Mouse (Mus musculus) ovary, postnatal 36 days (tissue): ENCODE measurements around the gene Pou6f1.
"Not testable (repeated sequence)": the region's sequence is repeated elsewhere in the genome, so short reads cannot be mapped to it uniquely, and the experiment has no call there.

Experiments
- DNase-seq: peaks from one replicate; pipeline ENCODE4 v3.0.0; 2022; ENCODE audit warnings: low spot score, mixed read lengths

The Pou6f1 gene

DNA sequence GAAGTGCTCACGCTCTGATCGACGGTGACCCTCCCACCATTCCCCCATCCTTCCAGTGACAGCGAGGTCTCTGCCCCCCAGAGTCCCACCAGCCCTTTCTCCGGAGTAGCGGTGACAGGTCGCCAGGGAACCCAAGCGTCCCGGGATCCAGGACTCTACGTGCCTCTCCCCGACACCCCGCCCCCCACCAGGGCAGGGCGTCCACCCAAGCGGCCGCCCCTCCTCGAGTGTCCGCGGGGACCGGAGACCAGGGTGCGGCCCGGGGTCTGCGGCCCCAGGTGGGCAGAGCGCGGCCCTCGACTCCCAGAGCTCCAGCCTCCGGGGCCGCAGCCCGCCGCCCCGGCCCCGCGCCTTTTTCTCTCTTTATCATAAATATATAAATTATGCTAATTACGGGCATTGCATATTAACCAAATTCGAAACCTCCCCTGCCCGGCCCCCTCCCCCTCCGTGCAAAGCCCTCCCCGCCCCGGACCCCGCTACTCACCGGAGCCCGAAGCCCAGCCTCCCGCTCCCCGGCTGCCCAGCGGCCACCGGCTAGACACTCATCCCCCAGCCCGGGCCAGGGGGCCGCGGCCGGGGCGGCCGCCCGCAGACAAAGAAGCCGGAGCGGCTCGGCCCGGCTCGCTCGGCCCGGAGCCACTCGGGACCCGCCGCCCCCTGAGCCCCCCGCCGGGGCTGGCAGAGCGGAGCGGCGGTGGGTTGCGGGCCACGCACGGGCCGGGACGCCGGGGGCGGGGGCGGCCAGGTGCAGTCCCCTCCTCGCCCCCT, at the start of gene Pou6f1:
Gene Pou6f1, minus strand, starts transcription at position 709 of the 771 bp plus-strand sequence.
- peak; percentile 67 for DNase-seq

GRCm38 (mm10) chr15:100646161-100646560, 46.4 kb upstream of the Pou6f1 start:
- DNase-seq = no peak

DNA sequence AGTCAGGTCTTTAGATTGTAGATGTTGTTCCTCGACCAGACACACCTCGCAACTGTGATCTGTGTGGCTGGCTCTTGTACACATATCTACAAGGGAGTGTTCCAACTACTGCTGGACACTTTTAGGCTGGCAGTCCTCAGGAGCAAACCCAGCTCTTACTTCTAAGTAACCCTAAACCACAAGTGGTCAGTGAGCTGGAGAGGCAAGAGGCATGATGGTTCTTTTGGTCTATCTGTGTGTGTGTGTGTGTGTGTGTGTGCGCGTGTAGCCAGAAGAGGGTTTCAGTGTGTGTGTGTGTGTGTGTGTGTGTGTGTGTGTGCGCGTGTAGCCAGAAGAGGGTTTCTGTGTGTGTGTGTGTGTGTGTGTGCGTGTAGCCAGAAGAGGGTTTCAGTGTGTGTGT, 42.7 kb upstream of the Pou6f1 start:
- DNase-seq = no peak

- no peak for DNase-seq
Measured at GRCm38 (mm10) chr15:100641226-100641810, 41.5 kb upstream of the Pou6f1 start.

DNA sequence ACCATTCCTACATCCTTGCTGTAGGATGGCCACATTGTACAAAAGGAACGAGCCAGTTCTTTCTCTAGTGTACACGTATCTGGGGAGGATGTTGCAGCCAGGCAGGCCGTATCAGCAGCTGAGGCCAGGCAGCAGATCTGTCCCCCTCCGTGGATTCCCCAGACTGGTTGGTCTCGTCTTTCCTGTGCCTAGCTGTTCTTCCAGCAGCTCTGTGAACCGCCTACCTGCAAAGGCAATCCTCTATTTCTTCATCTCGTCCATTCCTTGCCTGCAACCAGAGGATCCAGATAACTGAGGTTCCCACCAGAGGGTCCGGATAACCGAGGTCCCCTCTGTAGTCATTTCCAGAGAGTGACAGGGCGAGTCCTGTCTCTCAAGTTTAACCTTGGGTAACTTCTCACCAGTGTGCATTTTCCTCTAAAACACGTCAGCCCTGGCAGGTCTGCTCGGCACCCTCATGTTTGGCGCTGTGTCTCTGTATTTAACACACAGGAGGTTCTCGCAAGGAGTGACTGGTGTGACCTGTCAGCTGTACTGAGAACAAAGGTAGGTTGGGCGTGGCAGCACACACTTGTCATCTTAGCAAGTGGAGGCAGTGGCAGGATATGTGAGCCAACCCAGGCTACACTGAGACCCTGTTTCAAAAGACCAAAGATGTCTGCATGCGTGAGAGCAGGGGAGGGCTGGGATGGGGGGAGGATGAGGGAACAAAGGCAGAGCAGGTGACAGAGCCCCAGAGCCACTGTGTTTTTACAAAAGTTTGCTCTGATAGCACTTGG, 40.4 kb upstream of the Pou6f1 start:
- DNase-seq = no peak

DNA sequence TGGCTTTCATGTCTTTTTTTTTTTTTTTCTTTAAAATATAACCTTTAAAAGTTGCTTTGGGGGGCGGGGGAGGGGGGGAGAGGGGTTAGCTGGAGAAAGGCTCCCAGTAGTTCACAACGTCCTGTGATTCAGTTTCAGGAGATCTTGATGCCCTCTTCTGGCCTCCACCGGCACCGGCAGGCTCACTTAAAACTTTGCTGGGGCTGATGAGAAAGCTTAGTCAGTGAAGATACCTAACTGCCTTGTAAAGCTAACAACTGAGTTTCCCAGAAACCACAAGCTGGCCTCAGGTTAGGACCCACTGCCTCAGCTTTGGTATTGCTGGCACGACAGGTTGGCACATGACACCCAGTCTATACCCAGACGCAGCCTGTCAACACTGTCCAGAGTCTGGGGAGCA, 37.9 kb upstream of the Pou6f1 start:
- no peak for DNase-seq

DNA sequence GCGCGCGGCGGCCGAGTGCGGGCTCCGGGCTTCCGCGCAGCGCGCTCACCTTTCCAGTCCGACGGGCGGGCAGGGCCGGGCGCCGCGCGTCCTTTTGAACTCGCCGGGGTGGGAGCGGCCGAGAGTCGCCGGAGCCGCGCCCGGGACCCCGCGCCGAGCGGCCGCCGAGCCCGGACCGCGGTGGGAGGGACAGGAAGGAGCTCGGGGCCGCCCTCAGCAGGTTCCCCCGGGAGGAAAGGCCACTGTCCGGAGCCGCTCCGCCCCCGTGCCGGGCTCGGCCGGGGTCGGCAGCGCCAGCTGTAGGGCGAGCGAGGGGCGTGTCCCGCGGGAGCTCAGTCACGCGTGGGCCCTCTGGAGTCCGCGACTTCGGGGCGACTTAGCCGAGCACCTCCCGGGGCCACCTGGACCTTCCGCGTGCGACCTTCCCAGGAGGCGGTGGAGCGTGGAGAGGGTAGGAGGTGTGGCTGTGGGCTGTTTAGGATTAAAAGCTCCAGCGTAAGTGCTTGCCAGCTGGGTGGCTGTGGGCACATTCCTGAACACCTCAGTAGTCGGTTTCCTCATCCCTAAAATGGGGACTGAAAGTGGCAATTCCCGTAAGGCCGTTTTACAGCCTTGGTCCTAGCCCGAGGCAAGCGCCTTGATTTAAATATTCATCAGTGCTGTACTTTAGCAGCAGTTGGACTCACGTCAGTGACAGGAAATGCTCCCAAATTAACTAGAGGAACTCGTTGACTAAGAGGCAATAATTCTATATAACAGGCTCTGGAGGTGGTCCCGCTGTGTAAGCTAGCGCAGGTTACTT, 37.1 kb upstream of the Pou6f1 start, which contains the start of gene Smagp:
Gene Smagp, minus strand, starts transcription at position 241 of the 802 bp plus-strand sequence.
- peak; percentile 48 for DNase-seq

- no peak for DNase-seq
Measured at GRCm38 (mm10) chr15:100635851-100636645, 36.3 kb upstream of the Pou6f1 start.

GRCm38 (mm10) chr15:100635239-100635638, 35.5 kb upstream of the Pou6f1 start:
- DNase-seq = no peak

DNA sequence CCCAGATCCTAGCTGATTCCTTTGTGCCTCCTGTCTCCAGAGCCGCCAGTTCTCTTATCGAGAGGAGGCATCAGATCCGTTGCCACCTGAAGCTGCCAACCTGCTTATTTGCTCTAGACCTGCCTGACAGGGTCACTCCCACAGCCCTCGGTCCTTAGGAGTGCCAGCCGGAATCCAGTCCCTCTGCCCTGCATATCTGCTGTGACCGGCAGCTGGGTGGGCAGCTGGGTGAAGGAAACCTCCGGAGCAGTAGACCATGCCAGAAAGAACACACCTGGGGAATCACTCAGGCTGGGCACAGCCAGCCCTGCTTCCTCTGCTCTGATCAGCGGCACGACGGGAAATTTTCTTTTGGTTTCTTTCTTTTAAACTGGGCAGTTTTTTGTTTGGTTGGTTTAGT, 33.6 kb upstream of the Pou6f1 start:
- no peak for DNase-seq

GRCm38 (mm10) chr15:100632323-100632722, 32.5 kb upstream of the Pou6f1 start:
- no peak for DNase-seq

DNA sequence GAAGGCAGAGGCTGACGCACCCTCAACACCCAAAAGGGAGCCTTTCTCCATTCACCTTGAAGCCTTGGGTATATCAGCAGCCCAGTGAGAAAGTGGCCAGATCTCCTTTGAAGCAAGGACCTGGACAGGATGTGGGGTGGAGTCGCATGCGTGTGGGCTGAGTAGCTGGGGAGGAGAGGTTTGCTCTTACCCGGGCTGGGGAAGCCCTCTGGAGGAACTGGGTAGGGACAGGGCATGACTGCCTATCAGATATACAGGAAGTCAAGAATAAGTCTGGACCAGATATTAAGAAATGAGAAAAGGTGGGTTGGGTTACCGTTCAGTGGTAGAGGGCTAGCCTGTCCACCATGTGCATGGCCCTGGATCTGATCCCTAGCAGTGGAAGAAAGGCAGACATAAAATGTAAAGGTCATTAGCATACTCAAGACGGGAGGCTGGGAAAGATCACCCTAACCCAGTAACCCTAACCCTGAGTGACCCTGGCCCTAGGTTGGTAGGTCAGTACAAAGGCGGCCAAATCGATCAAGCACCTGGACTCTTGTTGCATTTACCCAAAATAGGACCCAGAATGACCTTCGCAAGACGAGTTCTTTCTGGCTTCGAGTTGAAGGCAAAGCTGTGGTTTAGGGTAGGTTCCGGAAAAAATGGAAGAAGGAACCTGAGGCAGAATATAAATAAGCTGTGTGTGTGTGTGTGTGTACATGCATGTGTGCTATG, 31.8 kb upstream of the Pou6f1 start:
- no peak for DNase-seq

GRCm38 (mm10) chr15:100630126-100630525, 30.3 kb upstream of the Pou6f1 start:
- no peak for DNase-seq

GRCm38 (mm10) chr15:100628797-100629196, 29.0 kb upstream of the Pou6f1 start:
- no peak for DNase-seq

DNA sequence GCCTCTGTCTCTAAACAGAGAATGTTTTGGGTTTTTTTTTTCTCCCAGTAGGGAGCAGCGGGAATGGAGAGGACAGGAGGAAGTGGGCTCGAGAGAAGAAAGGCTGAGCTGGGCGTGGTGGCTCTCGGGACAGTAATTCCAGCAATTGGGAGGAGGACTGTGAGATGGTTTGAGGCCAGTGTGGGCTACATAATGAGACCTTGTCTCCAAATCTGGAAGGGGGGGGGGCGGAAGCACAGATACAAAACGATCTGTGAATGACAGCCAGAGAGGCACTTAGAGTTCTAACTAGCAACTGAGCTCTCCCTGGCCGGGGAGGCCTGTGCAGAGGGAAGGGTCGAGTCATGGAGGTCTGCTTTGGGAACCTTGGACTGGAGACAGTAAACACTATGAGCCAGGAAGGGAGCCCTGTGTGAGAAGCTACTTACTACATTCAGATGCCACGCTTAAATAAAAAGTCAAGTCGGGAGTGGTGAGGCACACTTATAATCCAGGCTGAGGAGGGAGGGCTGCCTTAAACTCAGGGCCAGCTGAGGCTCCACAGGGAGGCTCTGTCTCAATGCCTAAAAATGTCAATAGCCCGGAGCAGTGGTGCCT, 28.1 kb upstream of the Pou6f1 start:
- no peak for DNase-seq

- DNase-seq = no peak
Measured at GRCm38 (mm10) chr15:100627287-100627686, 27.5 kb upstream of the Pou6f1 start.

GRCm38 (mm10) chr15:100624435-100624834, 24.7 kb upstream of the Pou6f1 start:
- DNase-seq = no peak

GRCm38 (mm10) chr15:100623754-100624153, 24.0 kb upstream of the Pou6f1 start:
- no peak for DNase-seq

DNA sequence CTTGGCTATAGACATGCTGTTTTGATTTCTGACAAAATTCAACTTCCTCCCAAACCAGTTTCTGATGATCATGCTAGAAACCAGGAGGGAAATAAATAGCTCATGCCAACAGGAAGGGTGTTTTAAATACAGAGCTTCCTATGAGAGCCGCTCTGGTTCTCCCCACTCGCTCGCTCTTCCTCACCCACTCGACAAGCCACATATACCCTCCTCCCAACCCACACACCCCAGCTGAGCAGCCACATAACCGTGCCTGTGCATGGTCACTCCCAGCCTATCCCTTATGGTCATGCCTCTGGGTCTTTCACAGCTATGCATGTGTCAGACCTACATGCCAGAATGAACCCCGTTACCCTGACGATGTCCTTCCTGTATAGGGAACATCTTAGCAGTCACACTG, 22.4 kb upstream of the Pou6f1 start:
- DNase-seq = no peak

GRCm38 (mm10) chr15:100621671-100622070, 21.9 kb upstream of the Pou6f1 start:
- not testable (repeated sequence) for DNase-seq
